Mouse (Mus musculus) left cerebral cortex, postnatal 14 days (tissue): ENCODE data around the gene Sap18b. TPM values are rescaled to one million over a fixed set of nuclear protein-coding genes. Genes with fewer than 3 reads are reported as not detected.
"Not testable (repeated sequence)": the region's sequence is repeated elsewhere in the genome, so short reads cannot be mapped to it uniquely, and the experiment has no call there.

Experiments
- DNase-seq, 2 experiments: peaks; one replicate each; pipeline ENCODE4 v3.0.0; 2021 to 2022; ENCODE audit warnings: low spot score in 2 of 2, mixed read lengths in 1 of 2
- intact Hi-C: fragments of 180-260 bp; cut with DNase I; formaldehyde crosslinking; loops from one replicate; pipeline ENCODE4 v1.15.1; 2025
- long read RNA-seq, 2 experiments: library from polyadenylated mRNA; stranded (forward); transcript quantifications; one replicate each; pipeline ENCODE4 v2.0.0; 2021
- total RNA-seq, 2 experiments: library from RNA; stranded (reverse); gene quantifications; 2 replicates each; pipeline ENCODE4 v1.2.3; 2021

Sap18b gene
- 10 to 100 TPM; 95.6 to 98.2 TPM for total RNA-seq
- long read RNA-seq, experiment 1, transcript Sap18b-201 (1 exons, 789 nt), result major isoform, 45 of 45 reads
- long read RNA-seq, experiment 1, partial matches to known transcripts, result 0 of 45 reads
- long read RNA-seq, experiment 1, other reads (novel, unspliced or antisense), result 0 of 45 reads
- long read RNA-seq, experiment 2, transcript Sap18b-201 (1 exons, 789 nt), result major isoform, 20 of 20 reads
- long read RNA-seq, experiment 2, partial matches to known transcripts, result 0 of 20 reads
- long read RNA-seq, experiment 2, other reads (novel, unspliced or antisense), result 0 of 20 reads

- intact Hi-C loops, DNase-seq: not testable (repeated sequence)
Observed at GRCm38 (mm10) chr8:95825162-95825561, at the start of gene Sap18b. Sap18b (plus strand) TSS chr8:95825346.

GRCm38 (mm10) chr8:95781085-95781484 is 44.1 kb upstream of the Sap18b start:
- no peak for DNase-seq
- intact Hi-C loops, result no loop called here

GRCm38 (mm10) chr8:95781775-95782174 is 43.4 kb upstream of the Sap18b start:
- no peak for DNase-seq
- intact Hi-C loops, result no loop called here

GRCm38 (mm10) chr8:95782628-95783027 is 42.5 kb upstream of the Sap18b start:
- DNase-seq, result no peak
- intact Hi-C loops, result no loop called here

- intact Hi-C loops, result no loop called here
- no peak for DNase-seq
Observed at GRCm38 (mm10) chr8:95785591-95785990, 39.6 kb upstream of the Sap18b start.

- intact Hi-C loops, DNase-seq: not testable (repeated sequence)
Observed at GRCm38 (mm10) chr8:95795333-95796061, 29.6 kb upstream of the Sap18b start.

- no peak for DNase-seq
- intact Hi-C loops, result no loop called here
Observed at GRCm38 (mm10) chr8:95799117-95799516, 26.0 kb upstream of the Sap18b start.

GRCm38 (mm10) chr8:95799891-95800290 is 25.3 kb upstream of the Sap18b start:
- no peak for DNase-seq
- intact Hi-C loops, result no loop called here

GRCm38 (mm10) chr8:95800353-95800752 is 24.8 kb upstream of the Sap18b start:
- intact Hi-C loops, result no loop called here
- no peak for DNase-seq

GRCm38 (mm10) chr8:95801476-95802064 is 23.6 kb upstream of the Sap18b start:
- DNase-seq, result no peak

GRCm38 (mm10) chr8:95802231-95802630 is 22.9 kb upstream of the Sap18b start:
- intact Hi-C loops, result no loop called here
- no peak for DNase-seq

More at GRCm38 (mm10) chr8:95801476-95802064, 23.6 kb upstream of the Sap18b start:
- intact Hi-C loops, result no loop called here

- no peak for DNase-seq
- intact Hi-C loops, result no loop called here
Observed at GRCm38 (mm10) chr8:95805482-95805881, 19.7 kb upstream of the Sap18b start.

- intact Hi-C loops, result no loop called here
- DNase-seq, result peak; percentile 41
Observed at GRCm38 (mm10) chr8:95806461-95807191, 18.5 kb upstream of the Sap18b start.

- intact Hi-C loops, result no loop called here
- DNase-seq, result peak; percentile 99
Observed at GRCm38 (mm10) chr8:95807331-95807843, 17.8 kb upstream of the Sap18b start, which contains the start of gene Cnot1. Cnot1 (minus strand) TSS chr8:95807464.

- intact Hi-C loops, result no loop called here
- DNase-seq, result peak; percentile 95 to 98
Observed at GRCm38 (mm10) chr8:95807861-95808260, 17.3 kb upstream of the Sap18b start.

GRCm38 (mm10) chr8:95808631-95809030 is 16.5 kb upstream of the Sap18b start:
- intact Hi-C loops, result no loop called here

GRCm38 (mm10) chr8:95809116-95809515 is 16.0 kb upstream of the Sap18b start:
- intact Hi-C loops, result no loop called here
- no peak for DNase-seq

More at GRCm38 (mm10) chr8:95808631-95809030, 16.5 kb upstream of the Sap18b start:
- no peak for DNase-seq

- intact Hi-C loops, result no loop called here
- DNase-seq, result no peak
Observed at GRCm38 (mm10) chr8:95810184-95810591, 15.0 kb upstream of the Sap18b start.

- intact Hi-C loops, result no loop called here
- no peak for DNase-seq
Observed at GRCm38 (mm10) chr8:95816044-95816708, 9.0 kb upstream of the Sap18b start.
